Mouse (Mus musculus): ENCODE data around the gene Zfp946.

DNA sequence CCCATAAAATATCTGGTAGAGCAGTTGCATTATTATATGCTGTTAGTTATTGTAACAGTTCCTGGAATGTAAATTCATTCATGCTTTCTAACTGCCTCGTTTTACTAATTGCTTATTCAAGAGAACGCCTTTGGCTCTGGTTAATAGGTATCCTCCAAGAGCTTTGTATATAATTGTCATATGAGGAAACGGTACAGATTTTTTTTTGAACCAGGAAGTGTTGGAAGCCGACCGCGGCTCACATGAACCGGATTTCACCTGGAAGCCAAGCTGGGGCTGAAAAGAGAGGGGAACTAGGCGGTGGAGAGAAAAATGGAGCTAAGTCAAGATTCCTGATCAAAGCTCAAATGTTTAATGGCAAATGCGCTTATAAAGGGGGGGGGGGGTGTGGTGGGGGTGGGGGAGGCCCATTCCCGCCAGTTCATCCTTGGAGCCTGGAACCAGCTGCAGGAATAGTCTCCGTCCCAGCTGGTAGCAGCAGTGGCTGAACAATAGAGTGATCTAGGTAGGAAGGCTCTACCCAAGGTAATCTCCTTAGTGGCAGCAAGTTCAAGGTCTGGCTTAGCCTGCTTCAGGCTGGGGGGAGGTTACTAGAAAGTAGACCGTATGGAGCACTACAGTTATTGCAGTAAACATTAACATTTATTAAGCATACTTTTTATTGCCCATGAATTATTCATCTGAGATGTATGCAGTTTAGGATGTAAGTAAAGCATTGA, 773 bp downstream of the Zfp946 start:
- TF ChIP-seq E2F4 (IDR thresholded peaks at IDR 0.05; ENCODE audit: insufficient read depth), result no peak
- no peak for TF ChIP-seq POLR2A (IDR thresholded peaks at IDR 0.05; ENCODE audit: insufficient read length, low read depth)
